Mouse (Mus musculus) lung, adult 2 months (tissue): Measurements from ENCODE around the gene Col4a1.

ENCODE experiments used
- CTCF ChIP-seq: fragments of 200-500 bp; IDR thresholded peaks from 2 replicates; pipeline ENCODE4 v1.5.1; 2011; ENCODE audit warnings: mild to moderate bottlenecking, low read length, control low read depth; ENCODE audit not compliant: insufficient read depth
- POLR2A ChIP-seq: fragments of 200-500 bp; IDR thresholded peaks from 2 replicates; pipeline ENCODE4 v1.6.1; 2011; ENCODE audit warnings: low read depth, mild to moderate bottlenecking, control low read depth, low read length, borderline replicate concordance; ENCODE audit errors: extremely low read depth

GRCm38 (mm10) chr8:11346225-11346624 is 33.6 kb upstream of the Col4a1 start:
- no peak for TF ChIP-seq CTCF
- no peak for TF ChIP-seq POLR2A
